Mouse (Mus musculus): ENCODE measurements around the gene Lat2. TPM values are rescaled to one million over a fixed set of nuclear protein-coding genes. Genes with fewer than 3 reads are reported as not detected.

Lat2 gene
- polyA plus RNA-seq, 1 experiment = 5.9 TPM

GRCm38 (mm10) chr5:134637820-134638367 is 23.1 kb upstream of the Lat2 start:
- TF ChIP-seq POLR2A (IDR thresholded peaks at IDR 0.05; ENCODE audit: borderline replicate concordance, extremely low read depth, insufficient read depth, insufficient read length, poor library complexity, severe bottlenecking) (no peak), CTCF (IDR thresholded peaks at IDR 0.05; ENCODE audit: borderline replicate concordance, extremely low read depth, insufficient read depth, insufficient read length) (no peak)
- DNase-seq (ENCODE audit: low read depth) = no peak

GRCm38 (mm10) chr5:134632841-134633240 is 18.0 kb upstream of the Lat2 start:
- TF ChIP-seq POLR2A (IDR thresholded peaks at IDR 0.05; ENCODE audit: borderline replicate concordance, extremely low read depth, insufficient read depth, insufficient read length, poor library complexity, severe bottlenecking) (no peak), CTCF (IDR thresholded peaks at IDR 0.05; ENCODE audit: borderline replicate concordance, extremely low read depth, insufficient read depth, insufficient read length) (no peak)
- no peak for DNase-seq (ENCODE audit: low read depth)

- no peak for DNase-seq (ENCODE audit: low read depth)
- TF ChIP-seq POLR2A (IDR thresholded peaks at IDR 0.05; ENCODE audit: borderline replicate concordance, extremely low read depth, insufficient read depth, insufficient read length, poor library complexity, severe bottlenecking) = no peak
- no peak for TF ChIP-seq CTCF (IDR thresholded peaks at IDR 0.05; ENCODE audit: borderline replicate concordance, extremely low read depth, insufficient read depth, insufficient read length)
Measured at GRCm38 (mm10) chr5:134630835-134631234, 16.0 kb upstream of the Lat2 start.

GRCm38 (mm10) chr5:134629508-134629907 is 14.7 kb upstream of the Lat2 start:
- TF ChIP-seq POLR2A (IDR thresholded peaks at IDR 0.05; ENCODE audit: borderline replicate concordance, extremely low read depth, insufficient read depth, insufficient read length, poor library complexity, severe bottlenecking) (no peak), CTCF (IDR thresholded peaks at IDR 0.05; ENCODE audit: borderline replicate concordance, extremely low read depth, insufficient read depth, insufficient read length) (no peak)
- DNase-seq (ENCODE audit: low read depth) = no peak

GRCm38 (mm10) chr5:134622069-134622468 is 7.2 kb upstream of the Lat2 start:
- peak; percentile 91 for DNase-seq (ENCODE audit: low read depth)
- TF ChIP-seq POLR2A (IDR thresholded peaks at IDR 0.05; ENCODE audit: borderline replicate concordance, extremely low read depth, insufficient read depth, insufficient read length, poor library complexity, severe bottlenecking) (no peak), CTCF (IDR thresholded peaks at IDR 0.05; ENCODE audit: borderline replicate concordance, extremely low read depth, insufficient read depth, insufficient read length) (no peak)

GRCm38 (mm10) chr5:134621099-134621640 is 6.3 kb upstream of the Lat2 start:
- no peak for DNase-seq (ENCODE audit: low read depth)
- TF ChIP-seq POLR2A (IDR thresholded peaks at IDR 0.05; ENCODE audit: borderline replicate concordance, extremely low read depth, insufficient read depth, insufficient read length, poor library complexity, severe bottlenecking) = no peak
- TF ChIP-seq CTCF (IDR thresholded peaks at IDR 0.05; ENCODE audit: borderline replicate concordance, extremely low read depth, insufficient read depth, insufficient read length) = no peak

GRCm38 (mm10) chr5:134620457-134620856 is 5.6 kb upstream of the Lat2 start:
- TF ChIP-seq CTCF (IDR thresholded peaks at IDR 0.05; ENCODE audit: borderline replicate concordance, extremely low read depth, insufficient read depth, insufficient read length) (no peak), POLR2A (IDR thresholded peaks at IDR 0.05; ENCODE audit: borderline replicate concordance, extremely low read depth, insufficient read depth, insufficient read length, poor library complexity, severe bottlenecking) (no peak)

GRCm38 (mm10) chr5:134617071-134617470 is 2.2 kb upstream of the Lat2 start:
- TF ChIP-seq CTCF (IDR thresholded peaks at IDR 0.05; ENCODE audit: borderline replicate concordance, extremely low read depth, insufficient read depth, insufficient read length) = peak; percentile 73
- TF ChIP-seq POLR2A (IDR thresholded peaks at IDR 0.05; ENCODE audit: borderline replicate concordance, extremely low read depth, insufficient read depth, insufficient read length, poor library complexity, severe bottlenecking) = no peak
- DNase-seq (ENCODE audit: low read depth) = no peak

More at GRCm38 (mm10) chr5:134620457-134620856, 5.6 kb upstream of the Lat2 start:
- no peak for DNase-seq (ENCODE audit: low read depth)

GRCm38 (mm10) chr5:134615780-134616179 is 955 bp upstream of the Lat2 start:
- DNase-seq (ENCODE audit: low read depth) = no peak
- TF ChIP-seq CTCF (IDR thresholded peaks at IDR 0.05; ENCODE audit: borderline replicate concordance, extremely low read depth, insufficient read depth, insufficient read length) (no peak), POLR2A (IDR thresholded peaks at IDR 0.05; ENCODE audit: borderline replicate concordance, extremely low read depth, insufficient read depth, insufficient read length, poor library complexity, severe bottlenecking) (no peak)

- DNase-seq (ENCODE audit: low read depth) = no peak
- no peak for TF ChIP-seq CTCF (IDR thresholded peaks at IDR 0.05; ENCODE audit: borderline replicate concordance, extremely low read depth, insufficient read depth, insufficient read length)
- TF ChIP-seq POLR2A (IDR thresholded peaks at IDR 0.05; ENCODE audit: borderline replicate concordance, extremely low read depth, insufficient read depth, insufficient read length, poor library complexity, severe bottlenecking) = no peak
Measured at GRCm38 (mm10) chr5:134615380-134615779, 555 bp upstream of the Lat2 start.

- DNase-seq (ENCODE audit: low read depth) = no peak
- TF ChIP-seq POLR2A (IDR thresholded peaks at IDR 0.05; ENCODE audit: borderline replicate concordance, extremely low read depth, insufficient read depth, insufficient read length, poor library complexity, severe bottlenecking) (no peak), CTCF (IDR thresholded peaks at IDR 0.05; ENCODE audit: borderline replicate concordance, extremely low read depth, insufficient read depth, insufficient read length) (no peak)
Measured at GRCm38 (mm10) chr5:134614296-134614695, 529 bp downstream of the Lat2 start.

GRCm38 (mm10) chr5:134613727-134614126 is 1.1 kb downstream of the Lat2 start:
- no peak for TF ChIP-seq CTCF (IDR thresholded peaks at IDR 0.05; ENCODE audit: borderline replicate concordance, extremely low read depth, insufficient read depth, insufficient read length)
- no peak for TF ChIP-seq POLR2A (IDR thresholded peaks at IDR 0.05; ENCODE audit: borderline replicate concordance, extremely low read depth, insufficient read depth, insufficient read length, poor library complexity, severe bottlenecking)
- no peak for DNase-seq (ENCODE audit: low read depth)

Measured in brain, embryonic 14.5 days (tissue).